10 mouse cellular contexts compared by ENCODE assay signal in genomic region chr19:46621236-46622183, GRCm38 (mm10). TPM values are rescaled to one million over a fixed set of nuclear protein-coding genes. Genes with fewer than 3 reads are reported as not detected.
DNase-seq lines count a peak whose midpoint lies in the region; ATAC-seq and TF ChIP-seq lines count a peak whose summit lies in the region.
"Had no signal": no experiment of that assay in that cellular context is flagged by ENCODE, and none has a peak within 500 bp of the region (broad histone marks: within the 10 kb centered on the region; RNA-seq: fewer than 3 reads in every experiment).

No protein-coding gene starts in this region.

- no peak overlapping the region for H3K4me3 ChIP-seq in kidney, adult 2 months (ENCODE audit: insufficient read depth, low read depth, low read length)
- no peak overlapping the region for H3K4me3 ChIP-seq in embryonic facial prominence, embryonic 10.5 days
- H3K4me3 ChIP-seq in limb, embryonic 13.5 days = no peak overlapping the region

- no peaks in the 10 kb centered on the region for H3K36me3 ChIP-seq in kidney, adult 2 months (ENCODE audit: control insufficient read depth, insufficient read depth, low read length)
- H3K36me3 ChIP-seq in embryonic facial prominence, embryonic 10.5 days (replicated peaks) = peaks cover 41% of the 10 kb centered on the region
- peaks cover 27% of the 10 kb centered on the region for H3K36me3 ChIP-seq in limb, embryonic 13.5 days

- DNase-seq in kidney, adult 2 months = no peak
- DNase-seq in kidney, adult 18-20 months = no peak
- peak; percentile 42 for DNase-seq in CD4-positive helper T cell, adult 2 months (ENCODE audit: low read depth, low spot score)
- DNase-seq in embryonic facial prominence, embryonic 10.5 days (ENCODE audit: low spot score) = no peak
- no peak for DNase-seq in urinary bladder, postnatal 14 days (ENCODE audit: low spot score)
- no peak for DNase-seq in embryo, embryonic 10 days (ENCODE audit: low spot score)
- DNase-seq: kidney, postnatal 4 days; lung, adult 18-20 months had no signal

- ATAC-seq in limb, embryonic 13.5 days (ENCODE audit: low FRiP score, low read depth) = no peak
- no peak for ATAC-seq in cerebellum, adult (ENCODE audit: insufficient number of reproducible peaks, low FRiP score, low TSS enrichment)

- no peak overlapping the region for H3K9ac ChIP-seq in limb, embryonic 13.5 days

- H3K9me3 ChIP-seq in embryonic facial prominence, embryonic 10.5 days = no peaks in the 10 kb centered on the region
- H3K9me3 ChIP-seq in limb, embryonic 13.5 days = no peaks in the 10 kb centered on the region

- TF ChIP-seq CTCF in kidney, adult 2 months (conservative IDR thresholded peaks at IDR 0.05; ENCODE audit: insufficient read depth, insufficient read length, low read depth, low read length) = no peak

- H3K27ac ChIP-seq in kidney, adult 2 months (ENCODE audit: insufficient read depth, low read depth, low read length) = peak overlapping the region; percentile 30
- H3K27ac ChIP-seq in embryonic facial prominence, embryonic 10.5 days (replicated peaks) = peak overlapping the region; percentile 88
- H3K27ac ChIP-seq in limb, embryonic 13.5 days = 0 out of 2 replicates have a peak overlapping the region, but pooled peaks have one; percentile 86

- TF ChIP-seq POLR2A in kidney, adult 2 months (IDR thresholded peaks at IDR 0.05; ENCODE audit: low read depth, low read length) = no peak

- H3K4me2 ChIP-seq in limb, embryonic 13.5 days (replicated peaks) = peak overlapping the region; percentile 63; the same call in 1 of the 2 replicates

- 62% methylated on average over 19 of the region's 19 CpGs for whole genome bisulfite sequencing in kidney, adult 2 months
- WGBS in embryonic facial prominence, embryonic 10.5 days = 74% methylated on average over 19 of the region's 19 CpGs
- 70% methylated on average over 19 of the region's 19 CpGs for WGBS in limb, embryonic 13.5 days

- H3K27me3 ChIP-seq in kidney, adult 2 months (replicated peaks; ENCODE audit: control insufficient read depth, insufficient read depth, low read length) = no peaks in the 10 kb centered on the region
- H3K27me3 ChIP-seq in embryonic facial prominence, embryonic 10.5 days (replicated peaks; ENCODE audit: low read depth, poor library complexity, severe bottlenecking) = no peaks in the 10 kb centered on the region
- H3K27me3 ChIP-seq in limb, embryonic 13.5 days = no peaks in the 10 kb centered on the region

- peaks cover 21% of the 10 kb centered on the region for H3K4me1 ChIP-seq in kidney, adult 2 months (ENCODE audit: control insufficient read depth, insufficient read depth, low read length)
- H3K4me1 ChIP-seq in embryonic facial prominence, embryonic 10.5 days = peaks cover 86% of the 10 kb centered on the region
- peaks cover 63% of the 10 kb centered on the region for H3K4me1 ChIP-seq in limb, embryonic 13.5 days

RNA-seq across cellular contexts. Expression of gene Wbp1l, which starts 22.6 kb away (rescaled TPM):
- 60.1 and 60.3 TPM in 2 replicates for polyA plus RNA-seq in kidney, adult 2 months (2012; rRNA removed)
- polyA plus RNA-seq in embryonic facial prominence, embryonic 10.5 days (2016; fragmentation: Nextera tagmentation; extraction: Ambion mirVana) = 50.8 and 57.3 TPM in 2 replicates
- 47.7 and 49.9 TPM in 2 replicates for polyA plus RNA-seq in limb, embryonic 13.5 days (2015; fragmentation: Nextera tagmentation; extraction: Ambion mirVana)

RNA-seq across cellular contexts. Expression of gene Sfxn2, which starts 48.3 kb away (rescaled TPM):
- 18.9 and 23.0 TPM in 2 replicates for polyA plus RNA-seq in kidney, adult 2 months (2012; rRNA removed)
- polyA plus RNA-seq in embryonic facial prominence, embryonic 10.5 days (2016; fragmentation: Nextera tagmentation; extraction: Ambion mirVana) = 21.0 and 22.6 TPM in 2 replicates
- 27.8 and 28.1 TPM in 2 replicates for polyA plus RNA-seq in limb, embryonic 13.5 days (2015; fragmentation: Nextera tagmentation; extraction: Ambion mirVana)

RNA-seq across cellular contexts. Expression of gene Arl3, which starts 48.5 kb away (rescaled TPM):
- 52.5 and 62.8 TPM in 2 replicates for polyA plus RNA-seq in kidney, adult 2 months (2012; rRNA removed)
- polyA plus RNA-seq in embryonic facial prominence, embryonic 10.5 days (2016; fragmentation: Nextera tagmentation; extraction: Ambion mirVana) = 196 and 200 TPM in 2 replicates
- 178 and 183 TPM in 2 replicates for polyA plus RNA-seq in limb, embryonic 13.5 days (2015; fragmentation: Nextera tagmentation; extraction: Ambion mirVana)

RNA-seq across cellular contexts. Expression of gene Cyp17a1, which starts 51.5 kb away (rescaled TPM):
- 0.27 and 0.29 TPM in 2 replicates for polyA plus RNA-seq in kidney, adult 2 months (2012; rRNA removed)
- not detected in 2 replicates for polyA plus RNA-seq in embryonic facial prominence, embryonic 10.5 days (2016; fragmentation: Nextera tagmentation; extraction: Ambion mirVana)
- 0.05 TPM in 1 of 2 replicates, not detected in the other for polyA plus RNA-seq in limb, embryonic 13.5 days (2015; fragmentation: Nextera tagmentation; extraction: Ambion mirVana)

Comparison
In these comparisons a context has a peak if more than half of its experiments do, and no peak if none do; other contexts are left out.
1. H3K27ac ChIP-seq: peak in every context shown above with its lines; median percentile 88 in embryonic facial prominence, embryonic 10.5 days; 86 in limb, embryonic 13.5 days; 30 in kidney, adult 2 months.